Mouse (Mus musculus) E14TG2a.4 (cell line): ENCODE results near the gene Pnma1.

Source experiments
- CTCF ChIP-seq: conservative IDR thresholded peaks from 2 replicates; pipeline ENCODE4 v1.5.1; 2014; ENCODE audit warnings: low read length
- NANOG ChIP-seq: IDR thresholded peaks from 2 replicates; pipeline ENCODE4 v1.6.1; 2014; ENCODE audit warnings: borderline replicate concordance, low read length, mixed read lengths
- POU5F1 ChIP-seq: IDR thresholded peaks from 2 replicates; pipeline ENCODE4 v1.6.1; 2014; ENCODE audit warnings: low read length, borderline replicate concordance

GRCm38 (mm10) chr12:84114153-84114994, 33.9 kb downstream of the Pnma1 start, which contains the start of gene Dnal1:
- TF ChIP-seq CTCF (no peak), NANOG (no peak), POU5F1 (no peak)
